In genomic region chr15:78244695-78245492, GRCm38 (mm10) we compare ENCODE assay signal across 10 mouse cellular contexts. TPM values are rescaled to one million over a fixed set of nuclear protein-coding genes. Genes with fewer than 3 reads are reported as not detected.
A peak's percentile ranks its signal among the peaks of the same experiment; 100 is the strongest.
DNase-seq lines count a peak whose midpoint lies in the region; ATAC-seq and TF ChIP-seq lines count a peak whose summit lies in the region.
"Had no signal": no experiment of that assay in that cellular context is flagged by ENCODE, and none has a peak within 500 bp of the region (broad histone marks: within the 10 kb centered on the region; RNA-seq: fewer than 3 reads in every experiment).

Ncf4 (plus strand) TSS chr15:78244801.

- no peaks in the 10 kb centered on the region for H3K4me1 ChIP-seq in kidney, adult 2 months (ENCODE audit: control insufficient read depth, insufficient read depth, low read length)
- peaks cover 19% of the 10 kb centered on the region for H3K4me1 ChIP-seq in heart, embryonic 10.5 days
- peaks cover 15% of the 10 kb centered on the region; the same call in 1 of the 2 replicates for H3K4me1 ChIP-seq in lung, embryonic 14.5 days (ENCODE audit: insufficient read depth)
- H3K4me1 ChIP-seq in forebrain, postnatal 0 days (ENCODE audit: insufficient read depth) = no peaks in the 10 kb centered on the region

- no peaks in the 10 kb centered on the region for H3K36me3 ChIP-seq in kidney, adult 2 months (ENCODE audit: control insufficient read depth, insufficient read depth, low read length)
- no peaks in the 10 kb centered on the region for H3K36me3 ChIP-seq in heart, embryonic 10.5 days
- H3K36me3 ChIP-seq in lung, embryonic 14.5 days (ENCODE audit: insufficient read depth) = no peaks in the 10 kb centered on the region
- no peaks in the 10 kb centered on the region; the same call in 1 of the 2 replicates for H3K36me3 ChIP-seq in splenic B cell, adult 2 months (ENCODE audit: control insufficient read depth, insufficient read depth, low read length, poor library complexity, severe bottlenecking)
- H3K36me3 ChIP-seq in forebrain, postnatal 0 days (ENCODE audit: insufficient read depth) = no peaks in the 10 kb centered on the region
- H3K36me3 ChIP-seq: lung, embryonic 15.5 days had no signal

- 65% methylated on average over 7 of the region's 7 CpGs for WGBS in kidney, adult 2 months
- WGBS in heart, embryonic 10.5 days = 71% methylated on average over 7 of the region's 7 CpGs
- 67% methylated on average over 7 of the region's 7 CpGs for WGBS in lung, embryonic 14.5 days
- 68% methylated on average over 7 of the region's 7 CpGs for WGBS in forebrain, postnatal 0 days

- H3K27ac ChIP-seq in kidney, adult 2 months (ENCODE audit: insufficient read depth, low read depth, low read length) = no peak within 1 kb of the TSS
- H3K27ac ChIP-seq in heart, embryonic 10.5 days = 0 out of 2 replicates have a peak within 1 kb of the TSS, but pooled peaks have one; percentile 5
- peak within 1 kb of the TSS; percentile 4; the same call in 1 of the 2 replicates for H3K27ac ChIP-seq in lung, embryonic 14.5 days (ENCODE audit: low read depth)
- no peak within 1 kb of the TSS for H3K27ac ChIP-seq in forebrain, postnatal 0 days (ENCODE audit: low read depth, low read length)

- H3K9me3 ChIP-seq in heart, embryonic 10.5 days = no peaks in the 10 kb centered on the region
- H3K9me3 ChIP-seq in lung, embryonic 14.5 days (ENCODE audit: low read depth, low read length) = no peaks in the 10 kb centered on the region
- no peaks in the 10 kb centered on the region for H3K9me3 ChIP-seq in forebrain, postnatal 0 days (ENCODE audit: low read length)
- H3K9me3 ChIP-seq: lung, embryonic 15.5 days had no signal

- DNase-seq in kidney, adult 2 months = peak; percentile 29
- DNase-seq in kidney, postnatal 4 days = no peak
- no peak for DNase-seq in heart, embryonic 10.5 days (ENCODE audit: low spot score)
- no peak for DNase-seq in lung, embryonic 14.5 days
- DNase-seq in splenic B cell, adult 2 months (ENCODE audit: low read depth, low spot score) = peak; percentile 94
- DNase-seq in neural tube, embryonic 10.5 days (ENCODE audit: extremely low spot score, low spot score) = no peak
- no peak for DNase-seq in MN1 (ENCODE audit: low spot score)
- DNase-seq in forebrain, postnatal 0 days = no peak

- no peak within 1 kb of the TSS for H3K9ac ChIP-seq in lung, embryonic 14.5 days
- no peak within 1 kb of the TSS for H3K9ac ChIP-seq in forebrain, postnatal 0 days
- H3K9ac ChIP-seq: lung, embryonic 15.5 days had no signal

- H3K4me2 ChIP-seq in lung, embryonic 14.5 days = no peak within 1 kb of the TSS
- no peak within 1 kb of the TSS for H3K4me2 ChIP-seq in forebrain, postnatal 0 days (ENCODE audit: low read depth)
- H3K4me2 ChIP-seq: lung, embryonic 15.5 days had no signal

- no peak for TF ChIP-seq POLR2A in kidney, adult 2 months (IDR thresholded peaks at IDR 0.05; ENCODE audit: low read depth, low read length)

- no peak for ATAC-seq in lung, embryonic 14.5 days (ENCODE audit: insufficient read depth)
- no peak for ATAC-seq in forebrain, postnatal 0 days

- no peaks in the 10 kb centered on the region for H3K27me3 ChIP-seq in kidney, adult 2 months (replicated peaks; ENCODE audit: control insufficient read depth, insufficient read depth, low read length)
- peaks cover 35% of the 10 kb centered on the region for H3K27me3 ChIP-seq in heart, embryonic 10.5 days (ENCODE audit: insufficient read depth, poor library complexity, severe bottlenecking)
- no peaks in the 10 kb centered on the region for H3K27me3 ChIP-seq in lung, embryonic 14.5 days (ENCODE audit: insufficient read depth, low read length)
- no peaks in the 10 kb centered on the region for H3K27me3 ChIP-seq in splenic B cell, adult 2 months (ENCODE audit: control insufficient read depth, insufficient read depth, low read length, poor library complexity, severe bottlenecking)
- H3K27me3 ChIP-seq in forebrain, postnatal 0 days (ENCODE audit: insufficient read depth, low read length) = no peaks in the 10 kb centered on the region
- H3K27me3 ChIP-seq: lung, embryonic 15.5 days had no signal

- no peak within 1 kb of the TSS for H3K4me3 ChIP-seq in kidney, adult 2 months (ENCODE audit: insufficient read depth, low read depth, low read length)
- H3K4me3 ChIP-seq in heart, embryonic 10.5 days = no peak within 1 kb of the TSS
- no peak within 1 kb of the TSS for H3K4me3 ChIP-seq in lung, embryonic 14.5 days (ENCODE audit: low read depth, low read length)
- H3K4me3 ChIP-seq in forebrain, postnatal 0 days (ENCODE audit: low read depth, low read length) = no peak within 1 kb of the TSS
- H3K4me3 ChIP-seq: erythroblast, embryonic 14.5 days; lung, embryonic 15.5 days had no signal

- TF ChIP-seq CTCF in kidney, adult 2 months (conservative IDR thresholded peaks at IDR 0.05; ENCODE audit: insufficient read depth, insufficient read length, low read depth, low read length) = no peak
- no peak for TF ChIP-seq CTCF in lung, embryonic 14.5 days (IDR thresholded peaks at IDR 0.05; ENCODE audit: low read depth)
- TF ChIP-seq CTCF in forebrain, postnatal 0 days (IDR thresholded peaks at IDR 0.05; ENCODE audit: low read depth) = no peak

RNA-seq across cellular contexts. Expression of gene Ncf4, which starts in this region (rescaled TPM):
- 2.9 and 4.8 TPM in 2 replicates for polyA plus RNA-seq in kidney, adult 2 months (2012; rRNA removed)
- polyA plus RNA-seq in heart, embryonic 10.5 days (2016; fragmentation: Nextera tagmentation; extraction: Ambion mirVana) = 7.5 and 12.3 TPM in 2 replicates
- 3.1 and 7.2 TPM in 2 replicates for polyA plus RNA-seq in lung, embryonic 14.5 days (2014; fragmentation: Nextera tagmentation; extraction: Ambion mirVana)
- total RNA-seq in forebrain, postnatal 0 days (2014; rRNA removed) = 2.0 and 3.5 TPM in 2 replicates
- 0.86 and 1.4 TPM in 2 replicates for polyA plus RNA-seq in forebrain, postnatal 0 days (2015; fragmentation: Nextera tagmentation; extraction: Ambion mirVana)

Comparison
In these comparisons a context has a peak if more than half of its experiments do, and no peak if none do; other contexts are left out.
1. DNase-seq: peak in kidney, adult 2 months (single experiment) and splenic B cell, adult 2 months (single experiment); none in kidney, postnatal 4 days (0 of 2), heart, embryonic 10.5 days (single experiment), lung, embryonic 14.5 days (single experiment), neural tube, embryonic 10.5 days (single experiment), MN1 (single experiment) and forebrain, postnatal 0 days (single experiment).
2. H3K27ac ChIP-seq: peak in heart, embryonic 10.5 days (single experiment) and lung, embryonic 14.5 days (single experiment); none in kidney, adult 2 months (single experiment) and forebrain, postnatal 0 days (single experiment).